In genomic region chr19:45005957-45006712, GRCm38 (mm10) we compare ENCODE assay signal across 7 mouse cellular contexts. TPM values are rescaled to one million over a fixed set of nuclear protein-coding genes. Genes with fewer than 3 reads are reported as not detected.
DNase-seq lines count a peak whose midpoint lies in the region; ATAC-seq lines count a peak whose summit lies in the region.

Gene Mrpl43, minus strand, starts transcription at chr19:45006442.

- H3K4me3 ChIP-seq in limb, embryonic 10.5 days = peak within 1 kb of the TSS; percentile 96
- peak within 1 kb of the TSS; percentile 98 for H3K4me3 ChIP-seq in midbrain, embryonic 13.5 days (replicated peaks)

- peak within 1 kb of the TSS; percentile 98 for H3K4me2 ChIP-seq in midbrain, embryonic 13.5 days (replicated peaks)

- H3K36me3 ChIP-seq in limb, embryonic 10.5 days = peaks cover 80% of the 10 kb centered on the region
- peaks cover 54% of the 10 kb centered on the region for H3K36me3 ChIP-seq in midbrain, embryonic 13.5 days

- H3K27me3 ChIP-seq in limb, embryonic 10.5 days (ENCODE audit: low read depth, poor library complexity, severe bottlenecking) = no peaks in the 10 kb centered on the region
- no peaks in the 10 kb centered on the region for H3K27me3 ChIP-seq in midbrain, embryonic 13.5 days

- peak within 1 kb of the TSS; percentile 87 for H3K27ac ChIP-seq in limb, embryonic 10.5 days
- peak within 1 kb of the TSS; percentile 79 for H3K27ac ChIP-seq in midbrain, embryonic 13.5 days

- peak; percentile 95 for ATAC-seq in midbrain, embryonic 13.5 days

- DNase-seq in adrenal gland, adult 8-10 months = peak; percentile 96
- DNase-seq in embryo, embryonic 9.5 days (ENCODE audit: extremely low spot score) = peak; percentile 96
- DNase-seq in gonadal fat pad, adult 2 months (ENCODE audit: low read depth) = no peak
- peak; percentile 94 for DNase-seq in kidney, adult 11 months
- peak; percentile 98 for DNase-seq in limb, embryonic 10.5 days (ENCODE audit: low spot score)
- DNase-seq in spleen, adult 12 weeks (ENCODE audit: low spot score) = peak; percentile 91

- under 1% methylated on average over 82 of the region's 82 CpGs for WGBS in limb, embryonic 10.5 days
- WGBS in midbrain, embryonic 13.5 days = under 1% methylated on average over 82 of the region's 82 CpGs

- peaks cover 17% of the 10 kb centered on the region for H3K4me1 ChIP-seq in limb, embryonic 10.5 days
- H3K4me1 ChIP-seq in midbrain, embryonic 13.5 days (replicated peaks) = peaks cover 34% of the 10 kb centered on the region

- H3K9ac ChIP-seq in midbrain, embryonic 13.5 days (replicated peaks) = peak within 1 kb of the TSS; percentile 82

- H3K9me3 ChIP-seq in limb, embryonic 10.5 days (replicated peaks) = no peaks in the 10 kb centered on the region
- no peaks in the 10 kb centered on the region for H3K9me3 ChIP-seq in midbrain, embryonic 13.5 days

RNA-seq across cellular contexts. Expression of gene Mrpl43, which starts in this region (rescaled TPM):
- total RNA-seq in adrenal gland, adult 8-10 months (2022) = 10 to 100 TPM; 44.2 to 57.9 (median 48.4) TPM
- polyA plus RNA-seq in gonadal fat pad, adult 2 months (2012; rRNA removed) = 73.0 and 74.7 TPM in 2 replicates
- polyA plus RNA-seq in limb, embryonic 10.5 days (2016; fragmentation: Nextera tagmentation; extraction: Ambion mirVana) = 69.8 and 75.3 TPM in 2 replicates
- polyA plus RNA-seq in midbrain, embryonic 13.5 days (2015; fragmentation: Nextera tagmentation; extraction: Ambion mirVana) = 91.3 and 91.5 TPM in 2 replicates
